Mouse (Mus musculus): ENCODE measurements around the gene Zfp385b. TPM values are rescaled to one million over a fixed set of nuclear protein-coding genes. Genes with fewer than 3 reads are reported as not detected.

The Zfp385b gene
- total and polyA plus RNA-seq, 3 experiments, result not detected

DNA sequence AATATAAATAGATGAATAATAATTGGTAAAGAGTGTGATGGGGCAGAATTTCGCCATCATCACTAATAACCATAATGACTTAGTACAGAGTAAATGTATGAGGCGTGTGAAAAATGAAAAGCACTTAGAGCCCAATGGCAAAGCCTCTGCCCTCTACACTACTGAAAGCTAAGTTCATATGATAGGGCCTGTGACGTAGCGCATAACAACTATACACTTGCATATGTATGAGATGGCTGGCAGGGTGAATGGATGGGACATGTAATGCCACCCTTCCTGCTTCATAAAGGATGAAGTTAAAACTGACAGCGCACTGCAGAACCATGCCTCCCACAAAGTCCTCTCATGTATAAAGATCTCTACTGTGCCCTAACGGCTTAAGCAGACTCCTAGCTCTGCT is 226.9 kb downstream of the Zfp385b start:
- no peaks in the 10 kb centered on the region for H3K27me3 ChIP-seq (replicated peaks)
- H3K27ac ChIP-seq (ENCODE audit: insufficient read depth, low read depth), result no peak overlapping the region
- no peak for DNase-seq (ENCODE audit: extremely low read depth)
- H3K36me3 ChIP-seq (replicated peaks in 1 of 2; ENCODE audit: control insufficient read depth in 1 of 2, insufficient read depth in 1 of 2, low read length in 1 of 2), result no peaks in the 10 kb centered on the region
- H3K79me2 ChIP-seq (replicated peaks; ENCODE audit: control insufficient read depth, extremely low read depth, insufficient read depth, poor library complexity, severe bottlenecking), result no peaks in the 10 kb centered on the region
- H3K4me1 ChIP-seq (ENCODE audit: control insufficient read depth in 1 of 2, insufficient read depth in 2 of 2), result no peaks in the 10 kb centered on the region
- H3K9ac ChIP-seq (ENCODE audit: insufficient read depth, low read depth), result no peak overlapping the region
- TF ChIP-seq JUND (conservative IDR thresholded peaks at IDR 0.05; ENCODE audit: low read depth, low read length) (no peak), SMC3 (IDR thresholded peaks at IDR 0.05; ENCODE audit: low read depth, low read length) (no peak), JUN (IDR thresholded peaks at IDR 0.05; ENCODE audit: insufficient read depth, low read depth, low read length) (no peak), RCOR1 (conservative IDR thresholded peaks at IDR 0.05; ENCODE audit: low read depth, low read length) (no peak), SIN3A (IDR thresholded peaks at IDR 0.05; ENCODE audit: low read length) (no peak)
- no peak overlapping the region for H3K4me2 ChIP-seq (ENCODE audit: insufficient read depth, low read depth, poor library complexity, severe bottlenecking)
- no peak overlapping the region for H3K4me3 ChIP-seq (replicated peaks in 1 of 3; ENCODE audit: low read depth in 2 of 3, low read length in 2 of 3, poor library complexity in 1 of 3)
- dilution Hi-C loops (cut with MboI; ENCODE audit: extremely low pct_ligation_motif_present, extremely low pct_unique_long_range_greater_than_20kb, low sequenced_read_pairs) (no loop called here), in situ Hi-C loops (cut with MboI; ENCODE audit: low pct_ligation_motif_present, low pct_unique_long_range_greater_than_20kb, low sequenced_read_pairs) (no loop called here)
- H3K9me3 ChIP-seq (replicated peaks; ENCODE audit: low read length), result peaks cover 62% of the 10 kb centered on the region

DNA sequence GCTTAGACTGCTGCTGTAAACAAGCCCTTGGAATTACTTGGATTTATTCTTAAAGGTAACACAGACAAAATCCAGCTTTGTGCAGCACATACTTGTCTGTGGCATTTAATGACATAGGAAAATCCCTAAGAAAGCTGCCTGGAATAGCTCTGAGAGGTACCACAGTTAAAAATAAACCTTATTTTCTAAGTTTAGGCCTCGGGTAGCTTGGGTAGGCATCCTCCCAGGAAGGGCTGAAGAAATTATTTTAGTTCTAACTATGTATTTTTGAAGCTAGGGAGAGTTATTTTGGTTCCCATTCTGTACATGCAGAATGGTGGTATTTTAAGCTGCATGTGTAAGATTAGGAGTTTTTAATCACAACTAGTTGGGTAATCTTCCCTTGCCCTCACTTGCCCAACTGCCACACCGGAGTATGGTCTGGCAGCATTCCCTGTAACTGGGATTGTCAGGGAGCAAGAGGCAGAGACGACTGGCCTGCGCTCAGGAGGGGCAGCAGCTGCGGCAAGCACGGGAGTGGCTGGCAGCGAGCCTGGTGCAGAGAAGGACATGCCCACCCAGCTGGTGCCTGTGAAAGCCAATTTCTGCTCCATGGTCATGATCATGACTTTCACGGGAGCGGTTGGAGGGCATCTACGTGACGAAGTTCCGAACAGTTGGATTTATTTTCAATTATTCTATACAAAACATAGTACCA is 230.1 kb downstream of the Zfp385b start:
- H3K36me3 ChIP-seq (replicated peaks in 1 of 2; ENCODE audit: control insufficient read depth in 1 of 2, insufficient read depth in 1 of 2, low read length in 1 of 2), result no peaks in the 10 kb centered on the region
- DNase-seq (ENCODE audit: extremely low read depth), result no peak
- no peak for TF ChIP-seq USF1 (IDR thresholded peaks at IDR 0.05; ENCODE audit: low read depth, low read length)
- TF ChIP-seq HCFC1 (IDR thresholded peaks at IDR 0.05; ENCODE audit: low read depth, low read length), result no peak
- no peak for TF ChIP-seq MAZ (IDR thresholded peaks at IDR 0.05; ENCODE audit: low read depth, low read length)
- no peaks in the 10 kb centered on the region for H3K27me3 ChIP-seq (replicated peaks)
- H3K4me3 ChIP-seq (replicated peaks in 1 of 3; ENCODE audit: low read depth in 2 of 3, low read length in 2 of 3, poor library complexity in 1 of 3), result no peak overlapping the region
- no peak overlapping the region for H3K4me2 ChIP-seq (ENCODE audit: insufficient read depth, low read depth, poor library complexity, severe bottlenecking)
- H3K9me3 ChIP-seq (replicated peaks; ENCODE audit: low read length), result peaks cover 60% of the 10 kb centered on the region
- H3K79me2 ChIP-seq (replicated peaks; ENCODE audit: control insufficient read depth, extremely low read depth, insufficient read depth, poor library complexity, severe bottlenecking), result no peaks in the 10 kb centered on the region
- dilution Hi-C loops (cut with MboI; ENCODE audit: extremely low pct_ligation_motif_present, extremely low pct_unique_long_range_greater_than_20kb, low sequenced_read_pairs) (no loop called here), in situ Hi-C loops (cut with MboI; ENCODE audit: low pct_ligation_motif_present, low pct_unique_long_range_greater_than_20kb, low sequenced_read_pairs) (no loop called here)
- no peaks in the 10 kb centered on the region for H3K4me1 ChIP-seq (ENCODE audit: control insufficient read depth in 1 of 2, insufficient read depth in 2 of 2)
- H3K27ac ChIP-seq (ENCODE audit: insufficient read depth, low read depth), result no peak overlapping the region
- H3K9ac ChIP-seq (ENCODE audit: insufficient read depth, low read depth), result no peak overlapping the region

DNA sequence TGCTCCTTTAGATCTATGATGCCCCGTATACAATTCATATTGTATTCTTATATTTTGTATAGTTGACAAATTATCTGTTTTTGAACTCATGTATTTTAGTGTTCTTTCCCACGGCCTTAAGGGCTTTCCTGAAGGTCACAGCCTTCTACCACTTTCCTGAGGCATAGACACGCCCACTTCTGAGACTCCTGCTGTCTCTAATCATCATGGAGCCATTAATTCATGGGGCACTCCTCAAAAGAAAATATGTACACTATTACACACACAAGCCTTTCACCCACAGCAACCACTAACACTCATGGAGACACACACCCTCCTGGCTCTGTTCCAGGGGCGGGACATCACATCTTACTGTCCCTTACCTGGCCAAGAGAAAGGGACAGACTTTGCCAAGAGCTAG is 232.1 kb downstream of the Zfp385b start:
- DNase-seq (ENCODE audit: extremely low read depth), result no peak
- Histone ChIP-seq H3K79me2 (replicated peaks; ENCODE audit: control insufficient read depth, extremely low read depth, insufficient read depth, poor library complexity, severe bottlenecking) (no peaks in the 10 kb centered on the region), H3K27ac (ENCODE audit: insufficient read depth, low read depth) (no peak overlapping the region), H3K4me1 (ENCODE audit: control insufficient read depth in 1 of 2, insufficient read depth in 2 of 2) (no peaks in the 10 kb centered on the region), H3K36me3 (replicated peaks in 1 of 2; ENCODE audit: control insufficient read depth in 1 of 2, insufficient read depth in 1 of 2, low read length in 1 of 2) (no peaks in the 10 kb centered on the region), H3K4me2 (ENCODE audit: insufficient read depth, low read depth, poor library complexity, severe bottlenecking) (no peak overlapping the region), H3K27me3 (replicated peaks) (no peaks in the 10 kb centered on the region), H3K9me3 (replicated peaks; ENCODE audit: low read length) (peaks cover 68% of the 10 kb centered on the region), H3K4me3 (replicated peaks in 1 of 3; ENCODE audit: low read depth in 2 of 3, low read length in 2 of 3, poor library complexity in 1 of 3) (no peak overlapping the region), H3K9ac (ENCODE audit: insufficient read depth, low read depth) (no peak overlapping the region)
- no peak for TF ChIP-seq SIN3A (IDR thresholded peaks at IDR 0.05; ENCODE audit: low read length)
- TF ChIP-seq SMC3 (IDR thresholded peaks at IDR 0.05; ENCODE audit: low read depth, low read length), result no peak
- TF ChIP-seq USF2 (conservative IDR thresholded peaks at IDR 0.05; ENCODE audit: low read depth, low read length), result no peak
- no peak for TF ChIP-seq CHD2 (IDR thresholded peaks at IDR 0.05; ENCODE audit: low read length)
- no peak for TF ChIP-seq ZC3H11A (IDR thresholded peaks at IDR 0.05; ENCODE audit: low read depth, low read length)
- TF ChIP-seq TBP (conservative IDR thresholded peaks at IDR 0.05; ENCODE audit: low read depth, low read length), result no peak
- TF ChIP-seq MAZ (IDR thresholded peaks at IDR 0.05; ENCODE audit: low read depth, low read length), result no peak
- no peak for TF ChIP-seq CHD1 (IDR thresholded peaks at IDR 0.05; ENCODE audit: low read depth, low read length)
- no peak for TF ChIP-seq POLR2AphosphoS2 (IDR thresholded peaks at IDR 0.05; ENCODE audit: low read depth, low read length)
- TF ChIP-seq E2F4 (IDR thresholded peaks at IDR 0.05; ENCODE audit: insufficient replicate concordance, low read depth, low read length), result no peak
- no peak for TF ChIP-seq UBTF (IDR thresholded peaks at IDR 0.05; ENCODE audit: low read depth, low read length)
- TF ChIP-seq ELF1 (IDR thresholded peaks at IDR 0.05; ENCODE audit: low read depth, low read length), result no peak
- TF ChIP-seq ZNF384 (IDR thresholded peaks at IDR 0.05; ENCODE audit: low read depth, low read length), result no peak
- TF ChIP-seq MYC (IDR thresholded peaks at IDR 0.05; ENCODE audit: low read depth, low read length), result no peak
- TF ChIP-seq MAFK (IDR thresholded peaks at IDR 0.05; ENCODE audit: insufficient replicate concordance, low read length), result no peak
- no peak for TF ChIP-seq USF1 (IDR thresholded peaks at IDR 0.05; ENCODE audit: low read depth, low read length)
- TF ChIP-seq PAX5 (IDR thresholded peaks at IDR 0.05; ENCODE audit: low read length), result no peak
- dilution Hi-C loops (cut with MboI; ENCODE audit: extremely low pct_ligation_motif_present, extremely low pct_unique_long_range_greater_than_20kb, low sequenced_read_pairs), result no loop called here
- in situ Hi-C loops (cut with MboI; ENCODE audit: low pct_ligation_motif_present, low pct_unique_long_range_greater_than_20kb, low sequenced_read_pairs), result no loop called here

Data from CH12.LX (cell line).